Mouse (Mus musculus) lung, postnatal 0 days (tissue): ENCODE measurements around the gene Hoxc5.

Experiments used
- CTCF ChIP-seq: IDR thresholded peaks from 2 replicates; pipeline ENCODE4 v1.5.1; 2016; ENCODE audit warnings: antibody characterized with exemption, mild to moderate bottlenecking
- EP300 ChIP-seq: IDR thresholded peaks from 2 replicates; pipeline ENCODE4 v1.6.1; 2016; ENCODE audit warnings: antibody characterized with exemption, mild to moderate bottlenecking, control low read depth

DNA sequence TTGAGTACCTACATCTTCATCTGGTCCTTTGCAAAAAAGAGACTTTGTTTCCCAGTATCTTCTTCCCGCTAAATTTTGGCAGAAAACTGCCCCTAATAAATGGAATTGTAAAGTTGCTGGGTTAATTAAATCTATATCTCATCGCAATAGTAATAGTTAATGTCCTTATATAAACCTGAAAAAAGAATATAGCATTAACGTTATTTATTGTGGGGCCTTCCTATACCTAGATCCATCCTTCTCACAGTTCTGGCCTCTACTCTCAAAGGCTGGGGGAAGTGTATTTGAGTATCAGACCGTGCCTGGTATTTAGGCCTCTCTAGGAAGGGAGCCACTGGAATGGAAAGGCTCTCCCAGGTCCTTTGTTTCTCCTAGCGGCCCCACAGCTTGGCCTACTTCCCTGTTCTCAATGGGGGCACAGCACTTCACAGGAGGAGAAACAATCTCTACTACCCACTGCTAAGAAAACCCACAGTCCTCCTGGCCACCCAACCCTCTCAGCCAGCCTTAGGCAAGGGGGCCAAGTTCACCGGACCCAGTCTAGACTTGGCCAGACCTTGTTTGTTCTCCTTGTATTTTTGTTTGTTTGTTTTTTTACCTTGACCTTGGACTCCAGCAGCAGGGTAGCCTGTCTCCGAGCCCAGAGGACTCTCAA, 48.5 kb upstream of the Hoxc5 start:
- no peak for TF ChIP-seq CTCF
- TF ChIP-seq EP300: no peak
